Mouse (Mus musculus): ENCODE data around the gene Slc10a6.

Gene Slc10a6

GRCm38 (mm10) chr5:103629111-103629764, at the start of gene Slc10a6:
Gene Slc10a6, minus strand, starts transcription at chr5:103629403.
- DNase-seq (ENCODE audit: low read depth, low spot score), result peak; percentile 65

DNA sequence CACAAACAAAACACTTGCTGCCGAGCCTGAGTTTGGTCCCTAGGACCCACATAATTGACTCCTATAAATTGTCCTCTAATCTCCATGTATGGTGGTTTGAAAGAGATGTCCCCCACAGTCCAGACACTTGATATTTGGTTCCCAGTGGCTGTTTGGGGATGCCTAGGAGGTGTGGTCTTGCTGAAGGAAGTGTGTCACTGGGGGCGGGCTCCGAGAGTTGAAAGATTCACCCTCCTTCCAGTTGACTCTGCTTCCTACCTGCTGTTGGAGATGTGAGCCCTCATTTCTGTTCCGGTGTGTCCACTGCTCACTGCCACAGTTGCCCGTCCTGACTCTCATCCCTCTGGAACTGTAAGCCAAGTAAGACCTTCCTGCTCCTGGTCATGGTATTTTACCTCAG, 49.8 kb upstream of the Slc10a6 start:
- DNase-seq (ENCODE audit: low read depth, low spot score), result no peak

- DNase-seq (ENCODE audit: low read depth, low spot score), result no peak
Measured at GRCm38 (mm10) chr5:103677894-103678293, 48.7 kb upstream of the Slc10a6 start.

DNA sequence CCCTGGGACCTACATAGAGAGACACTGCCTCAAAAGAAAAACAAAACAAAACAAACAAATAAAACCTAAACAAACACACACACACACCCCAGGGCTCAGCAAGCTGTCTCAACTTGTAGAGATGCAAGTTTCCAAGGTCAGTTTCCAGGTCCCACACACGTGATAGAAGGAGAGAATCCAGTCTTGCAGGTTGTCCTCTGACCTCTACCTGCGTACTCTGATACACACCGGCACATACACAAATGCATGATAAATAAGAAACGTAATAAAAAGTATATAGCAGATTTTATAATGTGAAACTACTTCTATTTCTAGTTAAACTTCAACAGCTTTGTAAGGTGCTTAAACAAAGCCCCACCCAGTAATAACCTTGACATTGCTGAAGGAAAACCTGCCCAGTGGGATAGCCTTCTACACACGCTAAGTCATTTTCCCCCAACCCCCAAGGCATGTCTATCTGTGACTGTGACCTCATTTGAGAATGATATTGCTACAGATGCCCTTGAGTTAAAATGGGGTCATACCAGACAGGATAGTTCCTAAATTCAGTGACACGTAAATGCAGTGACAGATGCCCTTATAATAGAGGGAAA, 47.2 kb upstream of the Slc10a6 start:
- no peak for DNase-seq (ENCODE audit: low read depth, low spot score)

DNA sequence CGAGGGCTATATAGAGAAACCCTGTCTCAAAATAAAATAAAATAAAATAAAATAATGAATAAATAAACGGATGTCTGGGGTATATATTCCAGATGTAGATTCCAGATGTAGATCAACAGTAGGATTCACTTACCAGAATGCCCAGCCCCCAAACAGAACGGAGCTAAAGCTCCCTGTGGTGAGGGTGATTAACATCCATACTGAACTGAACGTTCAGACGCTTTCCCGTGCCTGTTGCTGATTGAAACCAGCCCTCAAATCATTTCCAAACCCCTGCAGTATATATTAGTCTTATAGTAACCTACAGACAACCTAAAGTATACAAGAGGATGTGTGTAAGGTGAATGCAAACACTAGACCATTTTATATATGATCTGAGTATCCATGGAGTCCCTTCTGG, 45.3 kb upstream of the Slc10a6 start:
- no peak for DNase-seq (ENCODE audit: low read depth, low spot score)

DNA sequence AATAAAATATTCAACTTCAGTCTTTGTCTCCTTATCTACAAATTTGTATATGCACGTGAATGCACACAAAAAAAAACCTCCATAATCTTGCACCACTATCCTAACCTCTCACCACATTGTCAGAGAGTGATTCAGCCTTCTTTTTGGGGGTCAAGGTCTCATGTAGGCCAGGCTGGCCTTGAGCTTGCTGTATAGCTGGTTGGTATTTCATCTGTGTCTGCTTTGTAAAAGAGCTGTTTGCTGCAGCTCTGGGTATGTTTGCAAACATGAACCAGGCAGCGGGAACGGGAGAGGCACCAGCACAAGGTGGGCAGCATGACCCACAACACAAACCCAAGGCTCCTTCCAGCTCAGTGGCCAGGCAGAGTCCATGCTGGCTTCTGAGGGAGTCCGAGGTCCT, 44.4 kb upstream of the Slc10a6 start:
- no peak for DNase-seq (ENCODE audit: low read depth, low spot score)

DNA sequence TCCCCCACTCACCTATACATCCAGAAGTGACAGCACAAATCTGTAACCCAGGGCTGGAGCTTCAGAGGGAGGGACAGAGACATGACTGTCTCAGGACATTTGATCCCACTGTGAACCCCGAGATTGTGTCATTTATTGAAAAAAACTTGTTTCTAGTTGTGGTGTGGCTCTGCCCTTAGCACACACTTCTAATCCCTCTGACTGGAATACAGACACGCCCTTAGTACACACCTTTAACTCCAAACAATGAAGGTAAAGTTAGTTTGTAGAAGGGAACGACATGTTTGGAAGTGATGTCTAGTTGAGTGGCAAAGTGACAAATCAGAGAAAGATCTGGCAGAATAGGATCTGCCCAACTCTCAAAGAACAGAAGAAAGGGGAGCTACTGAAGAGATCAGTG, 42.7 kb upstream of the Slc10a6 start:
- no peak for DNase-seq (ENCODE audit: low read depth, low spot score)

- DNase-seq (ENCODE audit: low read depth, low spot score), result no peak
Measured at GRCm38 (mm10) chr5:103665876-103666275, 36.7 kb upstream of the Slc10a6 start.

DNA sequence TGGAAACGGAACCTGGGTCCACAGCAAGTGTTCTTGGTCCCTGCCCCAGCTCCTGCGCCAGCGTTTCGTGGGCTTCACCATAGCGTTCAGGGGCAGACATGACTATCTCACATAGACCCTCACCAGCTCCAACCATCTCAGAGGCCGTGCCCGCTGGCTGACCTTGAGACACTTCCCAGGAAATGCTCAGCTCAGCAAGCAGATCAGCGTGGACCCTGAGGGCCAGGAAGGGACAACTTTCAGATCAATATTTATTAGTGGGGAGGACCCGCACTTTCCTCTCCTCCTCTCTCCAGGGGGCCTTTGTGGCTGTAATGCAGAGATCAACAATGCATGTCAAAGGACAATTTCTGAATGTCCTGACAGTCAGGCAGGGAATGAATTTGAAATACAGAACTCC, 35.7 kb upstream of the Slc10a6 start:
- DNase-seq (ENCODE audit: low read depth, low spot score), result no peak

DNA sequence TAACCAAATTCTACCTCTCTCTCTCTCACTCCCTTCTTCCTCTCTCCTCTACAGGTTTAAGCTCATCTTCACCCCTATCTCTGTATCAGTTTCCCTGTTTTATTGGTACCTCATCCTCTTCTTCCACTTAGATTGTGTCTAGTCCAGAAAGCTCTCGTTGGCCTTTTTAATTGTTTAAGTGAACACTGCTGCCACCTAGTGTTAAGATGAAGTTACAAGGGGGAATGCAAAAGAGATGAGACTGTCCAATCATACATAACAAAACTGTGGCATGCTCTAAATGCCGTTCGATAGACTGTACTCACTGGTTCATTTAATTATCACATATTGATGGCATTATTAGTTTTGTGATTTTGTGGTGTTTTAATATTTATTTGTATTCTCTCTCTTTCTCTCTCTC, 30.4 kb upstream of the Slc10a6 start:
- DNase-seq (ENCODE audit: low read depth, low spot score), result peak; percentile 33

DNA sequence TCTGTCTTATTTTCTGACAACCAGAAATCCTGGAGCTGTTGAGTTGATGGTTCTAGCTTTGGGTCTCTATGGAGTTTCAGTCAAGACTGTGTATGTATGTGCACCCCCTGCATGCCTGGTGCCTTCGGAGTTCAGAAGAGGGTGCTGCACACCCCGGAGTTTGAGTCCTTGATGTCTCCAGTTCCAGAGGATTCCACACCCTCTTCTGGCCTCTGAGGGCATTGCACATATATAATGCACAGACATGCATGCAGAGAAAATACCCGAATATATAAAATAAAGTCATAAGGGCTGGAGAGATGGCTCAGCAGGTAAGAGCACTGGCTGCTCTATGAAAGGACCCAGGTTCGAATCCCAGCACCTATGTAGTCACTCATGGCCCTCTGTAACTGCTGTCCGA, 29.7 kb upstream of the Slc10a6 start:
- DNase-seq (ENCODE audit: low read depth, low spot score), result no peak

GRCm38 (mm10) chr5:103655346-103656118, 26.3 kb upstream of the Slc10a6 start, which contains the start of gene 1700016H13Rik:
Gene 1700016H13Rik, minus strand, starts transcription at chr5:103656010.
- no peak for DNase-seq (ENCODE audit: low read depth, low spot score)

GRCm38 (mm10) chr5:103654780-103655179, 25.6 kb upstream of the Slc10a6 start:
- no peak for DNase-seq (ENCODE audit: low read depth, low spot score)

DNA sequence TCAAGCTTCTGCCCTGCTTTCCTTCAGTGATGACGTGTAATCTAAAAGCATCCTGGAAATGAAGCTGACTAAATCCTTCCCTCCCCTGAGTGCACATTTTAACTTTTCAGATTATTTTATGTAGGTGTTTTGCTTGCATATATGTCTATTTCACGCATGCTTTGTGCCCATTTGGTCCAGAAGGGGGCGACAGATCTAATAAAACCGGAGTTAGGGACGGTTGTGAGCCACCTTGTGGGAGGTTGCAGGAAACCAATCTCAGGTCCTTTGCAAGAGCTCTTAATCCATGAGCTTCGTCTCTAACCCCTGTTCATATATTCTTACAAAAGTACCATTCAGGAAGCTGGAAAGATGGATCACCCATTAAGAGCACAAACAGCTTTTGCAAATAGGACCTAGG, 25.0 kb upstream of the Slc10a6 start:
- no peak for DNase-seq (ENCODE audit: low read depth, low spot score)

GRCm38 (mm10) chr5:103647320-103647719, 18.1 kb upstream of the Slc10a6 start:
- no peak for DNase-seq (ENCODE audit: low read depth, low spot score)

GRCm38 (mm10) chr5:103644167-103644566, 15.0 kb upstream of the Slc10a6 start:
- DNase-seq (ENCODE audit: low read depth, low spot score), result no peak

- DNase-seq (ENCODE audit: low read depth, low spot score), result no peak
Measured at GRCm38 (mm10) chr5:103637162-103637561, 8.0 kb upstream of the Slc10a6 start.

DNA sequence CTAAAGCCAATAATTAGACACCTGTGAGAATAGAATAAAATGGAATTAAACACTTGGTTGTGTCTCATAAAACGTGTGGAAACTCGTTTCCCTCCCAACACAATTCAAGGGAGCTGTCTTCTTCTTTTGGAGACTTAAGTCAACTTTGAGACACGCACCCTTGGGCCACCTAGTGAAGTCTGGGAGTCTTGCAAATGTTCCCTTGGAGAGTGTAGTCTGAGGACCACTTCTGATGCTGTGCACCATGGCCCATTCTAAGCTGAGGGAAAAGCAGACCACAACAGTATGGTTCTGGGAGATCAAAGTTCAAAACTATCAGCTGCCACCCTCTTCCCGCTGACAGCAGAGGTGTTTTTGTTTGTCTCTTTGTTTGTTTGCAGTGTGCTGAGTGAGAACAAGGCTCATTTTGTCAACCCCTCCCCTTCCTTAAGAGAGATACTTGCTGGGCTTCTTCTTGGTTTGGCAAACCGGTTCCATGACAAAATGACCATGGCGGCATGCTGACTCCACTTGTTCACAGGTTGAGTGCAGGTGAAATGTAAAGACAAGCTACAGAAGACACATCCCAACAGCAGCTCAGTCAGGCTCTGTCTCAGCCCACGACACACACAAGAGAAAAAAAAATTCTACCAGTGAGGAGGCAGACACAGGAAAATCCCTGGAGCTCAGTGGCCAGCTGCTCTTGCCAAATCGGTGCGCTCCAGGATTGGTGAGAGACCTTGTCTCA, 814 bp upstream of the Slc10a6 start:
- DNase-seq (ENCODE audit: low read depth, low spot score), result no peak

- no peak for DNase-seq (ENCODE audit: low read depth, low spot score)
Measured at GRCm38 (mm10) chr5:103628499-103628898, 704 bp downstream of the Slc10a6 start.

DNA sequence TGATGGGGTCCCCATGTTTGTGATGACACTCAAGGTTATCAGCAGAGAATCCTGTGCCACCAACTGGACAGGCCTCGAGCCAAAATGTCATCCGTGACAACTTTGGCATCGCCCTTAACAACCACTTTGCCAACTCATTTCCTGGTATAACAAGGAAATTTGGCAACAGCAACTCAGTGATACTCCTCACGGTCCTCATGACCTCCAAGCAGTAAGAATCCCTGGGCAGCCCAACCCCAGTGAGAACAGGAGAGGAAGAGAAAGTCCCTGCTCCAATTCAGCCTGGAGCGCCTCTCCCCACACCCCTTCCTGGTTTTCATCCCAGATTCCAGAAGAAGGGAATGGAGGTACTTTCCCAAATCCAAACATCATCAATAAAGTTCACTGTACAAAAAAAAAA, 4.4 kb downstream of the Slc10a6 start:
- DNase-seq (ENCODE audit: low read depth, low spot score), result no peak

- DNase-seq (ENCODE audit: low read depth, low spot score), result no peak
Measured at GRCm38 (mm10) chr5:103622321-103622720, 6.9 kb downstream of the Slc10a6 start.

GRCm38 (mm10) chr5:103620301-103620973, 8.8 kb downstream of the Slc10a6 start:
- no peak for DNase-seq (ENCODE audit: low read depth, low spot score)
